Mouse (Mus musculus) central nervous system, embryonic 18 days (tissue): ENCODE measurements around the gene Nrxn2. TPM values are rescaled to one million over a fixed set of nuclear protein-coding genes. Genes with fewer than 3 reads are reported as not detected.

ENCODE experiments used
- polyA plus RNA-seq: library from polyadenylated mRNA; depleted of rRNA; stranded (reverse); fragments of >200 nt; gene quantifications from 2 replicates; pipeline ENCODE4 v1.2.3, GENCODE M21; 2012; rRNA removed

The Nrxn2 gene
- 226 and 258 TPM in 2 replicates for polyA plus RNA-seq

GRCm38 (mm10) chr19:6418233-6418879 is at the start of gene Nrxn2:
Gene Nrxn2, plus strand, starts transcription at chr19:6418731.

GRCm38 (mm10) chr19:6384128-6384527 is 34.4 kb upstream of the Nrxn2 start, which contains the start of gene Pygm:
Gene Pygm, plus strand, starts transcription at chr19:6384399.

DNA sequence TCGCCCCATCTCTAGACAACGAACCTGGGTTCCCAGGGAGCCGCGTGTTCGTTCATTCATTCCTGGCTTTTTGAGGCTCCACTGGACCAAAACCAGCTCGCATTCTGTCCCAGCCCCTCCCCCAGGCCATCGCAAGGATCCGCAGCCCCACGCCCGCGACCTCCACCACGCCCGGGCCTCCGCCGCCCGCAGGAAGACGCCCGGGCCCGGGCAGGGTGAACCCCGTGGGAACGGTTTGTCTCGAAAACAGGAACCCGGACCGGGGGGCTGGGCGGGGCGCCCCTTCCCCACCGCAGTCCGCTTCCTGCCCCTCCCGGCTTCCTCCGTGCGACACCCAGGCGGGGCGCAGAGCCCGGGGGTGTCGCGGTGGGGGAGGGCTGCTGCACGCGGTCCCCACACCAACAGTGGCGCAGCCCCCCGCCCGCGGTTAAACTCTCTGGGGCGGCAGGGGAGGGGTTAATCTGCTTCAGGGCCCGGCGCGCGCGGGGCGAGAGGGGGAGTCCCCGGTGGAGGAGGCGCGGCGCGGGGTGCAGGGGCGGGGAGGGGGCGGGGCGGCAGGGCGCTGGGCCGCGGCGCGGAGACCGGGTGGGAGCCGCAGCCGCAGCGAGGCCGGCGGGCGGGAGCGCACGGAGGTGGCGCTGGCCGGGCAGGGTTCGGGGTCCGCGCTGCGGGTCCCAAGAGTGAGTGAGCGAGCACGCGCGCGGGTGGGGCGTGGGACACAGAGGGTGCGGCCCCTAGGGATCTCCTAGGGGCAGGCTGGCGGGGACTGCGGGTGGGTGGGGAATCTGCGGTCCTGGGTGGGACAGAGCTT is 19.0 kb upstream of the Nrxn2 start, which contains the start of gene Rasgrp2:
Rasgrp2 (plus strand) TSS at position 56 of the 811 bp plus-strand sequence.

DNA sequence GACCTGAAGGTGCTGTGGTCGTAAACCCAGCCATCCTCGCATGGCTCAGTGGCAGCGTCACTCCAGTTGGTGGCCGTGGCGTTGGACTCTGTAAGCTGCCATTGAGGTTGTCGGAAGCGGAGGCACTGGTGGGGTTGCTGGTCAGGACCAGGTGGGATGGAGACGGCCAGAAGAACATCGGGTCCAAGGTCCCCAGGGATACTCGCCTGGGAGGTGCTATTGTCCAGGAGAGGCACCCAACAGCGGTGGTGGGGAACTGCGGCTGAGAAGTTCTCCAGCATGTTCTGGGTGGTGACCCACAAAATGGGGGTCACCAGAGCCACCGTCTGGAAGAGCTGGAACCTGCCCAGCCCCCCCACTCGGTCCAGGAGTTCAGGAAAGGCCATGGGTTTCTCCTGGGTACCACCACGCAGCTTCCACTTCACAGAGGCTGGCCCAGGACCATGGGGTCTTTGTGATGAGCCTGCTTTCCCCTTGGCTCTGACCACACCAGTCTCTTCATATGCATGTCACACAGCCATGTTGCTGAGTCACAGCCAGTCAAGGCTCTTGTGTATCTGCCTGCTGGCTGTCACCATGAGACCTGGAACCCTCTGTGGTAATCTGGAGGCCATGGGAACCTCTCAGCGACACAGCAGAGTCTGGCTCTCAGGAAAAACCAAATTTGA is 124.0 kb downstream of the Nrxn2 start, which contains the start of gene Slc22a12:
Slc22a12 (minus strand) TSS at position 666 of the 668 bp plus-strand sequence.

Other genes with a start within 250 kb of the Nrxn2 start
- gene Majin, start 234.3 kb upstream of the Nrxn2 start, polyA plus RNA-seq, result 0.05 TPM in 1 of 2 replicates, not detected in the other
- gene Gpha2, start 192.4 kb upstream of the Nrxn2 start, polyA plus RNA-seq, result 0.11 TPM in 1 of 2 replicates, not detected in the other
- gene Ppp2r5b, start 182.9 kb upstream of the Nrxn2 start, polyA plus RNA-seq, result 152 TPM in 2 replicates
- 17.8 and 20.5 TPM in 2 replicates for gene Atg2a, start 177.1 kb upstream of the Nrxn2 start, polyA plus RNA-seq
- gene Ehd1, start 142.0 kb upstream of the Nrxn2 start, polyA plus RNA-seq, result 147 and 154 TPM in 2 replicates
- 3.8 and 3.9 TPM in 2 replicates for gene Cdc42bpg, start 112.3 kb upstream of the Nrxn2 start, polyA plus RNA-seq
- gene Men1, start 83.8 kb upstream of the Nrxn2 start, polyA plus RNA-seq, result 94.3 and 100.0 TPM in 2 replicates
- gene Map4k2, start 77.6 kb upstream of the Nrxn2 start, polyA plus RNA-seq, result 137 and 144 TPM in 2 replicates
- 105 and 134 TPM in 2 replicates for gene Sf1, start 55.0 kb upstream of the Nrxn2 start, polyA plus RNA-seq
- gene Pygm, start 34.3 kb upstream of the Nrxn2 start, polyA plus RNA-seq, result 4.8 and 13.2 TPM in 2 replicates
- 182 and 184 TPM in 2 replicates for gene Rasgrp2, start 19.4 kb upstream of the Nrxn2 start, polyA plus RNA-seq
- 0.08 and 0.17 TPM in 2 replicates for gene Slc22a12, start 124.3 kb downstream of the Nrxn2 start, polyA plus RNA-seq